Mouse (Mus musculus) lung, postnatal 25 days (tissue): ENCODE data around the gene Lrrc51.
"Not testable (repeated sequence)": the region's sequence is repeated elsewhere in the genome, so short reads cannot be mapped to it uniquely, and the experiment has no call there.

Source experiments
- DNase-seq: peaks from one replicate; pipeline ENCODE4 v3.0.0; 2022; ENCODE audit warnings: low spot score

Gene Lrrc51

DNA sequence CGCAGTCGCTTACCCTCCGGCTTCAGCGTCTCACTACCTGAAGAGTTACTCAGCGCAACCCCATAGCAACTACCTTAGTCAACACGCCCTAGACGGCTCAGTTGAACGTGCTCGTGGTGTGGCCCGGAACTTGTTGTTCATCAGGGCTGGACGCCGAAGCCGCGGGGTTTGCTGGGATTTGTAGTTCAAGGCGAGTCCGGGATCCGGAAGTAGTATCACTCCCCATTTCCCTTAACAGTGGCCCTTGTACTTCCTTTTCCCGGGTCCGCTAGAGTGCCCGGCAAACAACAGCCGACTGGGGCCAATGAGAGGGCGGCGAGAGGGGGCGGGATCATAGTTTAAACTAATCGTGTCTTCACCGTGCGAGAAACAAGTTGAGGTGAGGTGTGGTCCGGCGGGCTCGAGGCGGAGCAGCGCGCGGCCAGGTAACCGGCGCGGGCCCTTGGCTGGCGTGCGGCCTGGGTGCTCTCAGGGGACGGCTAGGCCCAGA lies at the start of gene Lrrc51, which contains the start of gene Numa1:
Gene Lrrc51, minus strand, starts transcription at position 145 of the 490 bp plus-strand sequence.
Gene Numa1, plus strand, starts transcription at position 361 of the 490 bp plus-strand sequence.
- peak; percentile 99 for DNase-seq

DNA sequence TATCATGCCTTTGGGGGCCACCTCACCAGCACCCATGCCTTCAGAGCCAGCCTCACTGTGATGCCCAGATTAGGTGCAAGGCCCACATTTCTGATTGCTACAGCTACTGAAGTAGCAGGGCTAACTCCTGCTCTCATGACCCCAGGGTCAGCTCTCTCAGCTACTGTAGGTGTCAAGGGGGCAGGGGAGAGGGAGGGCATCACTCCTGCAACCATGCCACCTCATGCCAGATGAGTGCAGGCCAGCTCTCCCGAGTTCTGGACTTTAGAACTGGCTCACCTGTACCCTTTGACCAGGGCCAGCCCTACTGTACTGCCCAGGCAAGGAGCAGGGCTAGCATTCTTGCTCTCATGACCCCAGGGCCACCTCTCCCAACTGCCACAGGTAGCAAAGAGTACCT lies 49.0 kb upstream of the Lrrc51 start:
- no peak for DNase-seq

DNA sequence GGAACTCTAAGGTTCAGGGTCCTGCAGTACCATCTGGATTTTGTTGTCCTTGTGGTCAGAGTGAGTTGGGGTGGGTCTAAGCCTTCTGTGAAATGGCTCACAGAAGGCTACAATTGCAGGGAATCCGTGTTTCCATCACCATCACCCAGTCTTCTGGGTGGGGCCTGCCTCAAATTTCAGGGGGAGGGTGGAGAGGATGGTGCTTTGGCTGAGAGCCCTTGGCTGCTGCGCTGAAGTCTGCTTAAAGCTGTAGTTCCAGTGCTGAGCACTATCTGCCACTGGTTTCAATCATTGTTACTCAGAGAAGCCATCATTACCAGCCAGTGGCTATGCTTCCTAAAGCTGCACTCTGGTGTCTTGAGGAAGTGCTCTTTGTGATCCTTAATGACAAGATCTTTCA lies 40.8 kb upstream of the Lrrc51 start:
- DNase-seq, result peak; percentile 39

DNA sequence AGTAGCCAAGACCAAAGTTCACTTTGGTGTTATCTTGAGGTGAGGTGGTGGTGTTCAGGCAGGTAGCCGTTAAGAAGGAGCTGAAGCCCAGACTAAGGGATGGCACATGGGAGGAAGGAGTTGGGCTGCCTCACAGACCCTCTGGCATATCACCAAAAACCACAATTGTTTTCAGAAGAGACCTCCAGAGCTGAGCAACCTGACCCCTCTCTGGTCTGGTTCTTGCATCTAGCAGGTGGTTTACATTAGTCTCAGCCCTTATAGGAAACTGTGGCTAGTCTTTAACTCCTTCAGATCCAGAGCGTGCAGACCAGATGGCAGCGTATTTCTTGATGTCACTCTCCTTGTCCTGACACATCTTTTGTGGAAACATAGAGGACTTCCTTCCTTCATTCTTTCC lies 40.0 kb upstream of the Lrrc51 start:
- DNase-seq, result no peak

DNA sequence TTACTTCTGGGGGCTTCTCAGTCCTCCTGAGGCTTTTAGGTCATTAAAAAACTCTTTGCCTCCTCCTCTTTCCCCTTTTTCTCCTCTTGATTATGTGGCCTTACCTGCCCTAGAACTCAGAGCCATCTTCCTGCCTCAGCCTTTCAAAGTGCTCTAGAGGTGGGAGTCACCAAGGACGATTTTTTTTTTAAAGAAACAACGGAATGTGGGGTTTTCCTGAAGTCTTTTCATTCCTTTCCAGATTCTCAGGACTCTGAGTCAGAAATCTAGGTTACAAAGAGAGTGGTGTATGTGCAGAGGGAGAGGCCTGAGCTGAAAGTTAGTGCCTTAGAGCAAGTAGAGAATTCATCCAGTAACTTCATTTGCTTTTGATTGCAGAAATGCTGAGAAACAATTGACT lies 38.0 kb upstream of the Lrrc51 start:
- DNase-seq, result no peak

DNA sequence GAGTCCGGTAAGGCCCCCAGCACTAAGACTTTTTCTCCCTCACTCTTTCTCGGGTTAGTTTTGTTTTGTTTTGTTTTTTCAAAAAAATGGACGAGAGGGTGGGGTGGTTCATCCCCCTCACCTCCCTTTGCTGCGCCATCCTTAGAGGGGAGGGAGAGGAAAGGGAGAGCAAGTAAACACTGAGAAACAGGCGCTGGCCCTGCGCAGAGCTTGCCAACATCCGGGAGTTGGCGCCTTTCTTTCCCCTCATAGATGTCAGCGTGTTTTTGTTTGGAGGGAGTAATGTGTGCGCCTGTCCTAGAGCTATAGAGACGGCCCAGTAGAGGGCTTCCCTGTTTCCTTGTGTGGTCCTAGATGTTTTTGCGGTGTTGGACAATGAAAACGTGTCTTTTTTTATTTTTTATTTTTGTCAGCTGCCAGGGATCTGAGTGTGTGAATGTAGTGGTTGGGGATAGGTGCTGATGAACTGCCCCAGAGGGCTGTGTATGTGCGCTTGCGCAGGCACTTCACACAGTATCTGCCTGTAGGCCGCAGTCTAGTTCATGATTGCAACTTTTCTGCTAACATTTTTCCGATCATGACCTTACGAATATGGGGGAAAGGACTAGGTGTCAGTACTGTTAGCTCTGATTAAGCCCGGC lies 37.2 kb upstream of the Lrrc51 start:
- DNase-seq, result peak; percentile 88

DNA sequence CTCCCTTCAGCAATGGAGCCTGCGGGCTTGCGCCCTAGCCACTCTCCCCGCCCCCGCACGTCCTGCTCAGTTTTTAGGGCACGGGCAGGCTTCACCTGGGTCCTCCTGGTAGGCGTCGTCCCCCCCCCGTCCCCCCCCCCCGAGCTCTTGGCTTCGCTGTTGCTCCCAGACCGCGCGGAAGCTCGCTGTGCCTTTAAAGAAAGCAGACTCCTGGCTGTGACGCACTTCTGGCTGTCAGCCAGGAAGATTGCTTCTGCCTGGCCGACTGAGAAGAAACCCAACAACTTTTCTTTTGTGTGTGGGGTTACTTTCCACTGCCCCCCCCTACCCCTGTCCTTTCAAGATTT lies 36.7 kb upstream of the Lrrc51 start:
- peak; percentile 94 for DNase-seq

DNA sequence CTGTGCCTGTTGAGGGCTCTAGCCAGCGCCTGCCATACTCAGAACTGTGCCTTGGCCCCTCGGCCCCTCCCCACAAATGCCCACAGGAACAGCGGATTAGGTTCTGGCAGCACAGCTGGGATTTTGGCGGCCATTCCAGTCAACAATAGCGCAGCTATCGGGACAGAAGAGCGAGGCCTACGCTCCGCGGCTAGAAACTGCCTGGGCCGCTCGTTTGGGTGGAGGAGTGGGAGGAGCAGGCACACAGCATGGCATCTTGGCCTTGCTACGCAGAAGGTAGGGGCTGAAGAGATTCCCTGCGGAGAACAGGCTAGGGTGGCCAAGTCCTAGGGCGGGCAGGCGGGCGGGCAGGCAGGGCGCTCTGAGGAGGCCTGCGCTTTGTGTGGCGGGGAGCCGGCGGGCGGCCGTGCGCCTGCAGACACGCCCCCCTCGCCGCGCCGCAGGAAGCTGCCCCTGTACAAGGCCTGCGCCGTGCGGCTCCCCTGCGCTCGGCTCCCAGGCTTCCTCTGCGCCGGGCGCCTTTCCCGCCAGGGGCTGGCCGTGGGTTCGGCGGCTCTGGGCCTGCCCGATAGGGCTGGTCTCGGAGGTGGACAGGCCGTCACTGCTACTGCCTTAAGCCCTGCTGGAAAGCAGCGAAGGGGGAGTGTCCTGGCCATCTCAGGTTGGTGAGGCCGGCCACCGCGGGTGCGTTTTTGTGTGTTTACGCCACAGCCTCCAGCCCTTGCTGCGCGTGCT lies 36.2 kb upstream of the Lrrc51 start:
- DNase-seq, result peak; percentile 84

DNA sequence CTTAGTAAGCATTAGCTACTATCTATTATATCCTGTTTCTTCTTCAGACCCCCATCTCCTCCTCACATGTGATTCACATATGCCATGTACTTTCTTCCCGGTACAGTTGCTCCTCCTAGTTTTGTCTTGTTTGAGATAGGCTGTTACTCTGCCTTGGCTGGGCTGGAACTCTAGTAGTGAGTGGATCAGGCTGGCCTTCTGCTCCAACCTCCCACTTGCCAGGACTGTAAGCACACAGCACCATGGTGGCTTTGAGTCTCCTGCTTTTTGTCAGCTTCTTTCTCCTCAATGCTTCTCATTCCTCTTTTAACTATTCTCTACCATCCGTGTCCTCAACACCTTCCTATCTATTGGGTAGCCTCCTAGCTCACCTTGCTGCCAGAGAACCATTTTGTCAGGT lies 35.1 kb upstream of the Lrrc51 start:
- DNase-seq, result no peak

DNA sequence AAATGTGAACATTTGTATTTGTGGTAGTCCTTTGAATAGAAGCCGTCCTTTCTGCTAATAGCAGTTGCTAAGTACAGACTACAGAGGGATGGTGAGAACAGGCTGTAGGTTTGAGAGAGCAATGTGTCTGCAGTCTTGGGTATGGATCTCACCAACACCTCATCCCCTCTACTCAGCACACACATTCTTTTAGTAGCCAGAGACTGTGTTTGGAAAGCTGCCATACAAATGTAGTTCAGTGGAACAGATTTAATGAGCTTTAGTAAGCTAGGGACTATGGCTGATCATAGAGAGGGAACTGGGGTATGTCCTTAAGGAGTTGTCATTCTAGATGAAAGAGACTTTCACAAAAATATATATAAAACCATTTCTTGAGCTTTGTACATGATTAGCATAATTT lies 33.6 kb upstream of the Lrrc51 start:
- DNase-seq, result no peak

DNA sequence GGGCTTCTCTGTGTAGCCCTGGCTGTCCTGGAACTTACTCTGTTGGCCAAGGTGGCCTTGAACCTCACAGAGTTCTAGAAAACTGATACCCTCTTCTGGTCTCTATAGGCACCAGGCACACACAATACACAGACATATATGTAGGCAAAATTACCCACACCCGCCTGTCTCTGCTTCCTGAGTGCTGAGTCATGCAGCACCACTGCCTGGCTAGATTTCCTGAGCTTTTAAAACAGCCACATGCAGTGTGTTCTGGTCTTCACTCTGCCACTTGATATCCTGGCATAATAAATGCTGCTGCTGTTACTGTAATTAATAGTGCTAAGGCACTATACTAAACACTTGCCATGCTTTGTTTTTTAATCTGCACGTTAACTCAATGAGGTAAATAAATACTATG lies 31.9 kb upstream of the Lrrc51 start:
- no peak for DNase-seq

DNA sequence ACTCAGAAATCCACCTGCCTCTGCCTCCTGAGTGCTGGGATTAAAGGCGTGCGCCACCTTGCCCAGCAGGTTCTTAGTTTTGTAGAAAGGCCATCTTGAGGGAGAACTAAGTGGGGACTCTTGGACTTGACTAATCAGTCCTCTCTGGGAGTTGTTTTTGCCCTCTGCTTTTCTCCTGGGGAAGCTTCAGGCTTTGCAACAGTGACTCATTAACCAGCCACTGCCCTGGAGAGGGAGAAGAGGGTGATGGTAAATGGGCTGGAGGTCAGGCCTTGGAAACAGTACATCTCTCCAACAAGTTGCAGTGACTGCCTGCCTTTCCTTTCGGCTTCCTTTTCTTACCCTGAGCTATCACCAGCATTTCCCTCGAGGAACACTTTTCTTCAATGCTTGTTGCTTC lies 30.9 kb upstream of the Lrrc51 start:
- DNase-seq, result no peak

DNA sequence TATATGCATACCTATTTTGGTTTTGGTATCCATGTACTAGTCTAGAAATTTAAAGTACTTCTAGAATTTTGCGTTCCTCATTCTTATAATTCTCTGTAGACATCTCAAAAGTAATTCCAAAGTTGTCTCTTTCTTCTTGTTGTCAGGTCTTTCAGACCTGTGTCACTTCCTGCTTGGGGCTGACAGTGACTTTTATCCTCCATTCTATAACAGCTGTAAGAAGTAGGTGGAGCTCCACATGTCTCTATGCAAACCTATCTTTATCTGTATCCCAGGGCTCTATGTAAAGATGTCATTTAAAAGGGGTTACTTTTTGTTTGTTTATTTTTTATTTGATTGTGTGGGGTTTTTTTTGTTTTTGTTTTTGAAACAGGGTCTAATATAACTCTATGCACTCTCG lies 29.9 kb upstream of the Lrrc51 start:
- no peak for DNase-seq

DNA sequence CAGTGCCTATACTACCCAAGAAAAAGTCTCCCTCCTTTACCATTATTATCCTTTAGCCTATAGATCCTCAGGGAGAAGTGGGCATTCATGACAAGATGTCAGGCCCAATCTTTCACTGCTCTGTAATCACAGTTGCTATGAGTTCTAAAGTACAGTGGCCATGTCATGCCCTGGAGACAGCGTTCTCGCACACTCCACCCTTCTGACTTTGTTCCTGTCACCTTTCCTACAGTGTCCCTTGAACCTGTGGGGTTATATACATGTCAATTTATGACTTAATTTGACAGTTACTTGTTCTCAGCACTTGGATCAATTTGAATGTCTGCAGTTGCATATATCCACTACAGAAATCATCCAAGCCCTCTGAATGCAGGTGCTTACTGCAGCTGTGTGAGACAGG lies 29.1 kb upstream of the Lrrc51 start:
- no peak for DNase-seq

DNA sequence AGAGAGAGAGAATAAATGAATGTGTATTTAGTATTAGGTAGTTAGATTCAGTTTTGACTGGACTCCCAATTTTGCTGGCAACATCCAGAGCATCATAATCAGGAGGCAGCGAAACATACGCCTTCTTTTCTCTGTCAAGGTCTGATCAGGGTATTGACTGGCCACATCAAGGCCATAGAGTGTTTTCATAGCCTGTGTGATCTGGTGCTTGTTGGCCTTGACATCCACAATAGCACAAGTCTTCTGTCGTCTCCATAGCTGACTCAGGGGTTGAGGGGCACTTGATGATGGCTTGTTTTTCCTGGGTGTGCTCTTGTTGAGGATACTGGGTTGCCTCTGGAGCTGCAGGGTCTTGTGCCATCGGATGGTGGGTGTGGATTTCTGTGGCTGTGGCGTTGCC lies 23.2 kb upstream of the Lrrc51 start:
- DNase-seq, result no peak

DNA sequence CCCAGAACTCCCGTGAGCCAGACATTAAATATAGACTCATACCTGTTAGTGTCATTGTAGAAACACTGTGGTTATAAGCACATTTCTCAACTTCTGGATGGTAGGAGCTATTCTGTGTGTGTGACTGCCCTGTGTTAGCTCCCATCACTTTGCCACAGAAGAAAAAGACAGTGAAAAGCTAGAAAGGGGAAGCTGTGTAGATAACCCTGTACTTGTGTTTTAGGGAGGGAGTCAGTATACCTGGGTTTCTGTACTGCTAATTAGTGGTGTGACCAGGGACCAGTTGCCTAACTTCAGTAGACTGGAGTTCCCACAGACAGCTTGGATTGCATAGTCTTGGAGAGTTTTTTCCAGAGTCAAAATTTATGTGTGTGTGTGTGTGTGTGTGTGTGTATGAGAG lies 22.8 kb upstream of the Lrrc51 start:
- DNase-seq, result no peak

DNA sequence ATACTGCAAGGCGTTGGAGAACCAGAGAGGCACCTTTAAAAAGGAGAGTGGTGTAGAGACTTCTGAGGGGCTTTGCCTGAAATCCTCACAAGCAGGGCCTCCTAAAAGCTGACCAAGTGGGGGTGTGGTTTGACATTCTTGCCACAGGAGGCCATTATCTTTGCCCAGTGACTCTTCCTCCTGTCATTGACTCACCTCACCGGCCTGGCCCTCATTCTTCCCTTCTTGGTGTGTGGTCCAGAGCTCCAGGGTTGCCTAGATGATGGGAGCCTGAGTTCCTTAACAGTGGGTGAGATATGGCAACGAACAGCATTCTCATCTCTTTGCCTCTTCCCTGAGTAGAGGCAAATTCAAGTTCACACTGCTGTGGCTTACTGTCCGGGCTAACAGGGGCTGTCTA lies 22.2 kb upstream of the Lrrc51 start:
- DNase-seq, result no peak

DNA sequence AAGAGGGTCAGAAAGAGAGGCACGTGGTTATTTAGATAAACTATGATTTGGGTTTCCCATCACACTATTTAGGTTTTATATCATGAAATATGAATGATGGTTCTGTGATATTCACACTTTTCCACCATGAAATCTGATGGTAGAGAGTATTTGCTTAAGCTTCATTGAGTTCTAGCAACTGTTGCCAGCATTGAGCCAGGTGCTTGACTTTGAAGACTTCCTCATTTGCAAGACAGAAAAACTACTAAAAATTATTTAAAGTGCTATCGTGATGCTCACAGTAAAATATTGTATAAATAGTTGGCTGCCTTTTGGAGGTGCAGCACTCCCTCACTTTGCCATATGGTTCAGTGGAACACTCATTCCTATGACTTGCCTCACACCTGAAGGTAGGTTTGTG lies 21.6 kb upstream of the Lrrc51 start:
- no peak for DNase-seq

DNA sequence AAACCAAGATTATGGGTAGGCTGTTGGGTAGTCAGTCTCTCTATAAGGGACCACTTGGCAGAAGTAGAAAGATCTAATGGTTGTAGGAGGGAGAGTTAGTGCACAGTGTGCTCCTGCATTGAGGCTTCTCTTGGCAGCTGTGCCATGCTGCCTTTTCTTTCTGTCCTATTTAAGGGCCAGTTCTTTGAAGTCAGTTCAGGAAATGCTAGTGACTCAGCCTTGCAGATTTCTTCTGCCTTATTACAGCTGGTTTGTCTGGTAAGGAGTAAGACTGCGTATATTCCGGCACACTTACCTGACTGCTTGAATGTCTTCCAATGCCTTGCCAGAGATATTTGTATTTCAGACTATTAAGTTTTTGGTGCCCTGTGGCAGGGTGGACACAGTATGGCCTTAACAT lies 20.5 kb upstream of the Lrrc51 start:
- no peak for DNase-seq

DNA sequence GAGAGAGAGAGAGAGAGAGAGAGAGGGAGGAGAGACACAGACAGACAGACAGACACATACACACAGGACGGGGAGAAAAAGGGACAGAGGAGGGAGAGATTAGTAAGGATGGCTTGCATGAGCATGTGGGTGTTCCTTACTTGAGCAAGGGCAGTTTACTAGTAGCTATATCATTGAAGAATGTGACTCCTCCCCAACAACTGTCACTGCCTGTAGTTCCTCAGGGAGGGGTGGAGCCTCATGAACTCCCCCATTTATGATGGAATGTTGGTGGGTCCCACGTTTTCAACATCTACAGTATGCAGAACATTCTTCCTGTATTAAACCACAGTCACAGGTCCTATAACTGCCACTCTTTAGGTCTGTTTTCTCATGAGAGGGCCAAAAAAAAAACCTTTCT lies 18.4 kb upstream of the Lrrc51 start:
- DNase-seq, result no peak

DNA sequence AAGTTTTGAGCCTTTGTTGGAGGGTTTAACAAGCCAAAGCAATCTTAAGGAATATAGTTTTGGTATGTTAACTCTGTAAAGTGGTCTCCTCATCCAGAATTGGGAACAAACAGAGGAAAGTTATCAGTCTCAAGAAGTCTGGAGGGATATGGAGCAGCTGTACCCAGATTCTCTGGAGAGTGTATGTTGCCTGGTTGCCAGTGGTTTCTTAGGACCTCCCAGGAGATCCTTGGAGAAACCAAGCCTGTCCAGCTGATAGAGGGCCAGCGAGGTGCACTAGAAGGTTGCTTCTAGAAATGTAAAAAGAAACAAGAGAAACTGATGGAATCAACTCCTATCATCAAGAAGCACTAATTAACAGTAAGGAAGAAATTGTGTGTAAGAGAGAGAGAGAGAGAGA lies 18.0 kb upstream of the Lrrc51 start:
- no peak for DNase-seq

DNA sequence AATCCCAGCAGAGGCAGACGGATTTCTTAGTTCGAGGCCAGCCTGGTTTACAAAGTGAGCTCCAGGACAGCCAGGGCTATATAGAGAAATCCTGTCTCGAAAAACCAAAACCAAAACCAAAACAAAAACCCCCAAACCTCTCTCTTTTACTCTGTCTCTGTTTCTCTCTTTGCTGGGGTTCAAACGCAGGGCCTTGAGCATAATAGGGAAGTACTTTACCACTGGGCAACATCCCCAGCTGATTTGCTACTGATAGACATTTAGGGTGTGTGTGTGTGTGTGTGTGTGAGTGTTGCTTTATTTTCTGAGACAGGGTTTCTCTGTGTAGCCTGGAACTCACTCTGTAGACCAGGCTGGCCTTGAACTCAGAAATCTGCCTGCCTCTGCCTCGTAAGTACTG lies 15.3 kb upstream of the Lrrc51 start:
- not testable (repeated sequence) for DNase-seq

DNA sequence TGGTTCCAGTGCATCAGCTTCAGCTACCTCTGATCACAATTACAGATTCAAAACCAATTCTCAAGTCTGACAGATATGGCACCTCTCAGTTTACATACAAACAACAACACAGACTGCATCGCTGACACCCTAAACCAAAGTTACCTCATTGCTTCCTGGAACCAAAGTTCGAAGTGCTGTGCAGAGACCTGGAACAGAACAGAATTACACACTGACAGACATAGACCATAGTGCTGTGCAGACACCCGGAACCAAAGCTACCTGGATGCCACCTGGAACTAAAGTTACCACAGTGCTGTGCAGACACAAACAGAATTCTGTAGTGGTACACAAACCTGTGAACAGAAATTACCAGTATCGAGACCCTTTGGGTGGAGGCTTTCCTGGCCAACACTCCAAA lies 6.1 kb upstream of the Lrrc51 start:
- DNase-seq, result no peak

DNA sequence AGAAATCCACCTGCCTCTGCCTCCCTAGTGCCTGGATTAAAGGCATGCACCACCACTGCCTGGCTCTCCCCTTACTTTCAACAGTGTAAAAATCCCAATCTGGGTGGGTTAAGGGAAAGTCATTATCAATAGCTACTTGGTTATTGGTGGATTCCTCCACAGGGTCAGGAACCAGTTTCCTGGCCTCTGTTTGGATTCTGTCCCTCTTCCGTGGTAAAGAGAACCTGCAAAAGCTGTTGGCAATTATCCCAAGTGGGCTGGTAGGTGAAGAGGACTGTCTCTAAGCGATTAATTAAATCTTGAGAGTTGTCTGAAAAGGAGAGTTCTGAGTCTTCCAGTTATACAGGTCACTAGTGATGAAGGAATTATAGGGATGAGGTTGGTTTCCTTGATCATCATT lies 4.7 kb upstream of the Lrrc51 start:
- no peak for DNase-seq
